8 mouse cellular contexts compared by ENCODE assay signal in genomic region chr3:145292337-145293134, GRCm38 (mm10). TPM values are rescaled to one million over a fixed set of nuclear protein-coding genes. Genes with fewer than 3 reads are reported as not detected.
DNase-seq lines count a peak whose midpoint lies in the region; ATAC-seq lines count a peak whose summit lies in the region.

Gene Col24a1, plus strand, starts transcription at chr3:145292472.

- peaks cover 25% of the 10 kb centered on the region for H3K27me3 ChIP-seq in megakaryocyte, embryonic 14.5 days (replicated peaks)
- no peaks in the 10 kb centered on the region for H3K27me3 ChIP-seq in embryonic facial prominence, embryonic 15.5 days
- H3K27me3 ChIP-seq in hindbrain, embryonic 12.5 days, result peaks cover 4% of the 10 kb centered on the region
- H3K27me3 ChIP-seq in liver, embryonic 13.5 days, result peaks cover 19% of the 10 kb centered on the region

- peaks cover 9% of the 10 kb centered on the region; the same call in 1 of the 2 replicates for H3K9me3 ChIP-seq in megakaryocyte, embryonic 14.5 days
- H3K9me3 ChIP-seq in embryonic facial prominence, embryonic 15.5 days (replicated peaks), result no peaks in the 10 kb centered on the region
- no peaks in the 10 kb centered on the region for H3K9me3 ChIP-seq in hindbrain, embryonic 12.5 days (replicated peaks)
- no peaks in the 10 kb centered on the region for H3K9me3 ChIP-seq in liver, embryonic 13.5 days (replicated peaks)

- DNase-seq in liver, embryonic 13.5 days, result no peak
- DNase-seq in right cerebral cortex, adult 18-20 months, result peak; percentile 17
- DNase-seq in spleen, postnatal 36 days (ENCODE audit: low spot score in 2 of 2), result no peak
- no peak for DNase-seq in thymus, postnatal 0 days (ENCODE audit: low spot score)

- no peak for ATAC-seq in megakaryocyte, adult 5-6 weeks (ENCODE audit: poor library complexity, severe bottlenecking)
- ATAC-seq in embryonic facial prominence, embryonic 15.5 days (ENCODE audit: insufficient number of reproducible peaks, low FRiP score, low TSS enrichment, low read depth), result peak; percentile 32
- ATAC-seq in hindbrain, embryonic 12.5 days (ENCODE audit: low FRiP score), result peak; percentile 77
- no peak for ATAC-seq in liver, embryonic 13.5 days (ENCODE audit: low read depth)

- H3K4me1 ChIP-seq in megakaryocyte, embryonic 14.5 days, result peaks cover 9% of the 10 kb centered on the region; the same call in 1 of the 2 replicates
- H3K4me1 ChIP-seq in embryonic facial prominence, embryonic 15.5 days, result peaks cover 21% of the 10 kb centered on the region
- H3K4me1 ChIP-seq in hindbrain, embryonic 12.5 days, result peaks cover 15% of the 10 kb centered on the region
- H3K4me1 ChIP-seq in liver, embryonic 13.5 days (replicated peaks), result no peaks in the 10 kb centered on the region

- peak within 1 kb of the TSS; percentile 35 for H3K27ac ChIP-seq in embryonic facial prominence, embryonic 15.5 days (replicated peaks)
- H3K27ac ChIP-seq in hindbrain, embryonic 12.5 days, result no peak within 1 kb of the TSS
- H3K27ac ChIP-seq in liver, embryonic 13.5 days, result no peak within 1 kb of the TSS

- WGBS in embryonic facial prominence, embryonic 15.5 days, result 1% methylated on average over 22 of the region's 22 CpGs
- under 1% methylated on average over 22 of the region's 22 CpGs for WGBS in hindbrain, embryonic 12.5 days
- 2% methylated on average over 22 of the region's 22 CpGs for WGBS in liver, embryonic 13.5 days (ENCODE audit: insufficient replicate concordance)

- no peaks in the 10 kb centered on the region for H3K36me3 ChIP-seq in megakaryocyte, embryonic 14.5 days (replicated peaks; ENCODE audit: low read length)
- H3K36me3 ChIP-seq in embryonic facial prominence, embryonic 15.5 days, result no peaks in the 10 kb centered on the region
- H3K36me3 ChIP-seq in hindbrain, embryonic 12.5 days, result no peaks in the 10 kb centered on the region
- no peaks in the 10 kb centered on the region for H3K36me3 ChIP-seq in liver, embryonic 13.5 days

- H3K4me3 ChIP-seq in megakaryocyte, embryonic 14.5 days (replicated peaks), result peak within 1 kb of the TSS; percentile 50
- peak within 1 kb of the TSS; percentile 48 for H3K4me3 ChIP-seq in embryonic facial prominence, embryonic 15.5 days (replicated peaks)
- H3K4me3 ChIP-seq in hindbrain, embryonic 12.5 days, result peak within 1 kb of the TSS; percentile 34
- peak within 1 kb of the TSS; percentile 30 for H3K4me3 ChIP-seq in liver, embryonic 13.5 days (replicated peaks)

- H3K9ac ChIP-seq in embryonic facial prominence, embryonic 15.5 days, result peak within 1 kb of the TSS; percentile 44
- peak within 1 kb of the TSS; percentile 44 for H3K9ac ChIP-seq in hindbrain, embryonic 12.5 days
- no peak within 1 kb of the TSS for H3K9ac ChIP-seq in liver, embryonic 13.5 days

- H3K4me2 ChIP-seq in embryonic facial prominence, embryonic 15.5 days (replicated peaks), result peak within 1 kb of the TSS; percentile 69
- peak within 1 kb of the TSS; percentile 82 for H3K4me2 ChIP-seq in hindbrain, embryonic 12.5 days (replicated peaks)
- peak within 1 kb of the TSS; percentile 55 for H3K4me2 ChIP-seq in liver, embryonic 13.5 days

RNA-seq across cellular contexts. Expression of gene Col24a1, which starts in this region (rescaled TPM):
- polyA plus RNA-seq in megakaryocyte, embryonic 14.5 days (2012; ENCODE audit: insufficient read depth, low replicate concordance), result not detected in 2 replicates
- total RNA-seq in megakaryocyte, adult 5-6 weeks (2015), result not detected in 2 replicates
- total RNA-seq in megakaryocyte, adult 5-6 weeks (2017), result not detected in 2 replicates
- 10.0 and 10.6 TPM in 2 replicates for polyA plus RNA-seq in embryonic facial prominence, embryonic 15.5 days (2015; fragmentation: Nextera tagmentation; extraction: Ambion mirVana)
- polyA plus RNA-seq in hindbrain, embryonic 12.5 days (2016; fragmentation: Nextera tagmentation; extraction: Ambion mirVana), result 0.85 and 2.1 TPM in 2 replicates
- 0.18 and 0.24 TPM in 2 replicates for polyA plus RNA-seq in liver, embryonic 13.5 days (2015; fragmentation: Nextera tagmentation; extraction: Ambion mirVana)
- 0.04 and 0.09 TPM in 2 replicates for polyA plus RNA-seq in thymus, postnatal 0 days (2015; fragmentation: Nextera tagmentation; extraction: Ambion mirVana)

Comparison
In these comparisons a context has a peak if more than half of its experiments do, and no peak if none do; other contexts are left out.
1. ATAC-seq: peak in embryonic facial prominence, embryonic 15.5 days (single experiment) and hindbrain, embryonic 12.5 days (single experiment); none in megakaryocyte, adult 5-6 weeks (single experiment) and liver, embryonic 13.5 days (single experiment).
2. Peak in every context shown above with its lines, with median percentiles within 50 percentile points of each other: H3K4me3 ChIP-seq and H3K4me2 ChIP-seq.